Mouse (Mus musculus) embryo, embryonic 11 days (tissue): ENCODE results near the gene Leng8.
"Not testable (repeated sequence)": the region's sequence is repeated elsewhere in the genome, so short reads cannot be mapped to it uniquely, and the experiment has no call there.

Experiments
- DNase-seq: peaks from one replicate; pipeline ENCODE4 v3.0.0-alpha.2; 2015

The Leng8 gene

DNA sequence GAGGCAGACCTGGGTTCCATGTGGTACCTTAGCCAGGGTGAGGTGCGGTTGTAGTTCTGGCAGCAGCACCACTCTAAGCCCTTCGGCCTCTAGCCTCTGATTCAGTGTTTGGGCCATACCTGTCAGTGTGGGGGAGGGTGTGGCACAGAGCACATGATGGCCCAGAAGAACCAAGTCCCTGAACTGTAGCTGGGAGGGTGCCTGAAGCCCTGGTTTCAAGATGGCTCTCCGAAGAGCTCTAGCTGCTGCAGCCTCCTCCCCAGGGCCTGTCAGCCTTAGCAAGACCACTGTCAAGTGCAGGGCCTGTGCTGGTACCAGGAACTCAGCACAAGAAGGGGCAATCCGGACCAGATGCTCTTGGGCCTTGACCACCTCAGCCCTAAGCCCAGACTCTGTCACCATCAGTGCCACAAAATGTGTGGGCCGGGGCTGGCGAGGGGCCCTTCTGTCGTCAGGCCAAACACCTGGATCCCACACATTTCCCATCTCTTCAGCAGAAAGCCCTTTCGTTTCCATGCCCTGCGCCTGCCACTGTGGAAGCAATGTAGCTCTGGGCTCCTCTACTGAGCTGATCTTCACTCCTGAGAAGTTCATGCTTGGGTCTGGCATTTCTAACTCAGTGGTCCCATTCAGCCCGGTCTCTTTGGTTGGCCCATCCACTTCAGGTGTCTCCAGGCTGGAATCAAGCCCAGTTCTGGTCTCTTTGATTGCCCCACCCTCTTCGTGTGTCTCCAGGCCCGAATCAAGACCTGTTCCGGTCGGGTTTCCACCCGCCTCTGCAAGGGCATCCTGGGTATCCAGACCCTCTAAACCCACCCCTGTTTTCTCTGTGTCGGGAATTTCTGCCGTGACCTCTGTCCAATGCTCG is 11.7 kb downstream of the Leng8 start:
- DNase-seq = no peak

DNA sequence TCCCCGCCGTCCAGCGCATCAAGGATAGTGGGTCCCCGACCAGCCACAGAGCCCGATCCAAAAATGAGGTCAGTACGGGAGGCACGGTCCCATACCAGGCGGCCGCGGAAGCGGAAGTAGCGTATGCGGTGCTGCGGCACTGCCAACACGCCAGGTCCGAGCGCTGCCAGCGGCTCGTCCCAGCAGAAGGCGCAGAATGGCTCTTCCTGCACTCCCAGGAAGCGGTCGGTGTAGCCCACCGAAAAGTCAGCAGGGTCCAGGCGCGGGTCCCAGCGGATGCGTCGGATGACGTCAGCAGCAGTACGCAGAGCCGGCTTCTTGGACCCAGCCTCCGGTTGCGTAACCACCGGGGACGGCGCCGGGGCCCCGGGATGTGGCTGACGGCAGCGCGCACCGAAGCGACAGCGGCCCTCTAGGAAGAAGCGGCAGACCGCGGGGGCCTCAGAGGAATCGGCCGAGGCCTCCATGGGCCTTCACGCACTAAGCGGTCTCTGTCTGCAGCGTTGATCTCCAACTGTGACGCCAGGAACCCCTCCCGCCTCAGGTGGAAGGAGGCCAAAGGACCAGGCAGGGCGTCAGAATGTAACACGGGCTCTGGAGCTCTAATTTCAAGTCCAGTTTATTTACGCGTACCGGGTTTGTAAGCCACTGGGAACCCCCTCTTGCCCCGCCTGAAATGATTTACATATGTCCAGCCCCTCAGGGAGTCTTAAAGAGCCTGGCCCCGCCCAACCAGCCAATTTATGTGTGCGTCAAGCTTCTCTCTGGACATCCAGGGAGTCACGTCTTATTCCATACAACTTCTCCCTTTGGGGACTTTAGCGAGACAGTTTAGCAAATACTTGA is 12.6 kb downstream of the Leng8 start:
- DNase-seq = peak; percentile 85

DNA sequence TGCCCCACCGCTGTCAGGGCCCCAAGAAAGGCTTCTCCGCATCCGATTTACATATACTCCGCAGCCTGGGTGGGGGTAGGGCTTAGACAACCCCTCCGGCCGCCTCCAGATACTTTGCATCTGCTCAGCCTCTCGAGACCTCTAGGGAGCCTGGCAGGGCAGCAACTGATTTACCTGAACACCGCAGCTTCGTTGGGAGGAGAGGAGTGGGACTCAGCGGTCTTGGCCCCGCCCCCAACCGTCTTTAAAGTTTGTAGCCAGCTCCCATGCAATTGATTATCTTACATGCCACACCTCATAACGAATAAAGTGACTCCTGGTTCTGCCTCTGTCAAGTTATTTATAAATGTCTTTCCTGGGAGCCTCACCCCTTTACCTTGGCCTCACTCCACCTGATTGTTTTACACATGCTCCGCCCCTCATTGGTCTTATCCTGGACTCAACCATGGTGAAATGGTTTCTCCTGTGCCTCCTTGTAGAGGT is 13.3 kb downstream of the Leng8 start, which contains the start of gene Leng9:
Leng9 (minus strand) TSS at position 316 of the 483 bp plus-strand sequence.
- no peak for DNase-seq

DNA sequence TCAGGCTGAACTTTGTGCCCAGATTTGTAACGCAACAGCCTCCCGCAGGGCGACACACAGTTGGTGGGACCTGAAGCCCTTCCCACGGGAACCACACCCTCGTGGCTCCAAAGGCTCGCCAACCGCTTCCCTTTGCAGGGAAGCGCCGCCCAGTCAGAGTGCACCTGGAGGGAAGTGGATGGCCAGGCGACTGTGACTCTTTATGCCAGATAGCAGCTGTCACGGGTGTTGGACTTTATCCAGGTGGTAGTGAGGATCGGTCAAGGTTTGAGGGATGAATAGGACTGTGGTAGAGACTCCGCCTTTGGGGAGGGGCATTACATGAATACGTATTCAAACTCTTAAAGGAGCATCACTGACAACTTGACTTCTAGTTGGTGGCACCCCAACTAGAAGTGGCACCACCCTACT is 14.0 kb downstream of the Leng8 start:
- no peak for DNase-seq

DNA sequence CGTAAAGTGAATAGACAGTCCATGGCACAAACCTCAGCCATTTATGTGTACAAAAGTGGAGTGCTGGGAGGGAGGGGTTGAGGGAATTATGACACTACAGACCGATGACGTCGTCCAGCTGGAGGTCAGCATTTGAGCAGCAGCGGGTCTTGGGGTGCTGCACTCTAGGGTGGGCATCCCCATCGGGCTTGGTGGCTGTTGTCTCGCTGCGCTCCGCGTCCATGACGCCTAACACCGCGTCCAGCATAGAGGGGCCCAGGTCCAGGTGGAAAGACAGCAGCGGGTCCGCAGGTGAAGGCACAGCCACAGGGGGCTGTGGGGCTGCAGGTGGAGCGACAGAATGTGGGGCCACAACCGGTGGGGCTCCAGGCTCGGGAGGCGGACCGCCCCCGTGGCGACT is 14.4 kb downstream of the Leng8 start:
- no peak for DNase-seq

DNA sequence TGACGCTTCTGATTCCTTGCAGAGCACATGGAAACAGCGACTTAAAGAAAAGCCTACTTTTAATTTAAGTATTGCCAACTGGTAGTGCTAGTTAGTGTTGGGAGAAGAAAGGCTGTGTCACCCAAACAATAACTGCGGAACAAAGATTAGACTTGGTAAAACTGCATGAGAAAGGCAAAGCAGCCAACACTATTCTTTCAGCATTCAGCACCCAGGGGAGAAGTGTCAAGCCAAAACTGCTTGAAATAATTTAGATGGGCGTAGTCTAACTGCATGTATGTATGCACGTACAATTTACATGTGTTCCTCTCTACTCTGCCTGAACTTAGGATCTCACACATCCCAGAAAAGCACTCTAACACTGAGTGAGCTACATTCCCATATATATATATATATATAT is 17.5 kb downstream of the Leng8 start:
- no peak for DNase-seq

DNA sequence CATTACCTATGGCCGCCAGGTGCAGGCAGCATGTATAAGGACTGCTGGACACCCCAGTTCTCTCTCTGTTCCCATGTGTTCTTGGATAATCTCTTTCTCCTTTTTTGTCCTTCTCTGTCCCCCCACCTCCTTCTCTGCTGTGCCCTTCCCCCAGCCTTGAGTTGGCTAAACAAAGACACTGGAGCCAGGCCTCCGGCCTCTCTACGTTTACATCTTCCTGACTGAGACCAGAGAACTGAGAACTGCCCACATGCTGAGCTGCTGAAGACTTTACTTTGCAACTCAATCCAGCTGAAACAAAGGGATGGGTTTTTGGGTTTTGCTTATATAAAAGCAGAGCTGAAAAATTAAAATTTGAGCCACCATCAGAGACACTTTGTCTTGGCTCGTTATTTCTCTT is 18.1 kb downstream of the Leng8 start:
- DNase-seq = no peak

DNA sequence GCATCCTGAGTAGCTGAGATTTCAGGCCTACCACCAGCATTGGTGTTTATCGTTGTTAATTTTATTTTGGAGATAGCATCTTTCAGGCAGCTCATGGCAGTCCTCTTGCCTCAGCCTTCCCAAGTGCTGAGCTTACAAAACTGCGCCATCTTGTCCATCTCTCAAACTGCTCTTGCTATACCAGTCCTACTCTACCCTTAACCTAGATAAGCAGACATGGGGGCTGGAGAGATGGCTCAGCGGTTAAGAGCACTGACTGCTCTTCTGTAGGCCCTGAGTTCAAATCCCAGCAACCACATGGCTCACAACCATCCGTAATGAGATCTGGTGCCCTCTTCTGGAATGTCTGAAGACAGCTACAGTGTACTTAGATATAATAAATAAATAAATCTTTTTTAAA is 24.8 kb downstream of the Leng8 start:
- not testable (repeated sequence) for DNase-seq

DNA sequence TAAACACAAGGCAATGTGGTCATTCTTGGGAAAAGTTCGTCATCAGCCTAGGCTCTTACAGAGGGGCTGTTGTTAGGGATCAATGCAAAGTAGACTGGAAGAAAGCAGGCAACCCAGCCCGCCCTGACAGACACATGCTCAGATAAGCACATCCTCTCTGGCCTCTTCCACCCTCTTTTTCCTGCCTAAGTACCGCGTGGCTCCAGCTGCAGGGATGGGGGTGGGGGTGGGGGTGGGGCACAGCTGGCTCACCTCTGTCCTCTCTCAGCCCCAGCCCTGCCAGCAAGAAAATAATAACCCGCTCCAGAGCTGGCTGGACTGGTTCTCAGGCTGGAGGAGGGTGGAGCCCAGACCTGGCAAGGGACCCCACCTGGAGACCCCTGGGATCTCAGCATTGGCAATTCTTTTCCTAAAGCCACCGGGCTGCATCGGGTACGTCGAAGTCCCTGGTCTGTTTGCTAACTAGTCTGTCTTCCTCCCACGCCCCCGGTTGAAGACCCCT is 26.8 kb downstream of the Leng8 start:
- DNase-seq = peak; percentile 34

DNA sequence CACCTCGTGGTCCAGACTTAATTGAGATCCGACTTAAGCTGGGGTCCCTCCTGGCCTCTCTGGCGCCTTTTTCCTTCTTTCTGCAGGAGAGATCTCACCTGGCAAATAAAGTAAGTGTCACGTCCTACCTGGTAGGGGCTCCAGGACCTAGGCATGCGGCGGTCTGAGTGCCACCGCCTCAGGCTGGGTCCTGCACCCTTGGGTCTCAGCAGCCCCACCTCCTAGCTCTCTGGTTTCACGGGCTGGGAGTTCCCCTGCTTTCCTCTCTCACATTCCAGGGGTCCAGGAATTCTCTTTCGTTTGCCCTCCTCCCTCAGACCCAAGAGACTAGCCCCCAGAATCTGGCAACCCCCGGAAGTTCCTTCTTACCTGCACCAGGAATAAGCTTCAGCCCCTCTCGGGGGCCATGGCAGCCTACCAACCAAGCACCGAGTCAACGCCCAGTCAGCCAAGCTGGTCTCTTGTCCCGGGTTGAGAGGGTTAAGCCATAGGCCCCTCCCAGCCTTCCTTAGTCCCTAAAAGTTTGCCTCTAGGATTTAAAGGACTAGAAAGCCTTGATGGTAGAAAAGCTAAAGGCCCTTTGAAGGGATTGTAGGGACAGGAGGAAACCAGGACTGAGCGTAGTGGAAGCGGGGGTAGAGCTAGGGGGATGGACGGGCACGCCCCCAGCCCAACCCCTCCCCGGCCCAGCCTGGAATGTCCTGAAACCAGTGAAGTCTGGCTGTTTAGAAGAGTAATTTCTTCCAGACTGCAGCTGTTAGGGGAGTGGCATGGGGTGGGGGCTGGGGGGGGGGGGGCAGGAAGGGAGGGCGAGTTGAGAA is 27.5 kb downstream of the Leng8 start, which contains the start of gene Cdc42ep5:
Cdc42ep5 (minus strand) TSS at position 771 of the 821 bp plus-strand sequence.
- peak; percentile 83 for DNase-seq

DNA sequence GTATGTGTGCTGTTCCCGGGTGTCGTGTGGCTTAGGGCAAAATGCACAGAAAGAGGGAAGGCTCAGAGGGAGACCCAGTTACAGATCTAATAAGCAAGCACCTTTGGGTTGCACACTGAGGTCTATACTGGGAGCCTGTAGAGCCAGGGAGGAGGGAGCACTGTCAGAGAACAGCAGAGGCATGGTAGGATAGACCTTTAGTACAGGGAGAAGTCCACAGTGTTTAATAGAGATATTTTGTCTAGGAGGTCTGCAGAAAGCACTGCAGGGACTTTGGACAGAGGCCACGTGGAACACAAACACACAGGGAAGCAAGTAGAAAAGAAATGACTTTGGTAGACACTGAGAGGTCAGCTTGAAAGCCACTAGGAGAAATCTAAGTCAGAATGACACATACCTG is 28.4 kb downstream of the Leng8 start:
- DNase-seq = no peak

DNA sequence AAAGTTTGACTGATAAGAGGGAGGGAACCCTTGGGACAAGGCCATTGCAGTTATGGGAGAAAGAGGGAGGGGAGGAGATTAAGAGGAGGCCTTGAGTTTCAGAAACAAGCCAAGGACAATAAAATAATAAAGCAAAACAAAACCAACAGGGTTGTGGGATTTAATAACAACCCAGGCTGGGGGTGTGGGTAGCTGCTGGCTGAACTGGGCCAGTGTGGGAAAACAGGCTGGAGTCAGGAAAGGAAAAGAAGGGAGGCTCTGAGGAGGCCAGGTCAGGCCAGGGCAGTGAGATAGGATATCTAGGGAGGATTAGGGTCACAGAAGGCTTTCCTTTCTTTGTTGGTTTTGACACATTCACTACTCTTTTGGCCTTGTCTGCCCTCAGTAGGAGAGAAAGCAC is 30.3 kb downstream of the Leng8 start:
- no peak for DNase-seq

DNA sequence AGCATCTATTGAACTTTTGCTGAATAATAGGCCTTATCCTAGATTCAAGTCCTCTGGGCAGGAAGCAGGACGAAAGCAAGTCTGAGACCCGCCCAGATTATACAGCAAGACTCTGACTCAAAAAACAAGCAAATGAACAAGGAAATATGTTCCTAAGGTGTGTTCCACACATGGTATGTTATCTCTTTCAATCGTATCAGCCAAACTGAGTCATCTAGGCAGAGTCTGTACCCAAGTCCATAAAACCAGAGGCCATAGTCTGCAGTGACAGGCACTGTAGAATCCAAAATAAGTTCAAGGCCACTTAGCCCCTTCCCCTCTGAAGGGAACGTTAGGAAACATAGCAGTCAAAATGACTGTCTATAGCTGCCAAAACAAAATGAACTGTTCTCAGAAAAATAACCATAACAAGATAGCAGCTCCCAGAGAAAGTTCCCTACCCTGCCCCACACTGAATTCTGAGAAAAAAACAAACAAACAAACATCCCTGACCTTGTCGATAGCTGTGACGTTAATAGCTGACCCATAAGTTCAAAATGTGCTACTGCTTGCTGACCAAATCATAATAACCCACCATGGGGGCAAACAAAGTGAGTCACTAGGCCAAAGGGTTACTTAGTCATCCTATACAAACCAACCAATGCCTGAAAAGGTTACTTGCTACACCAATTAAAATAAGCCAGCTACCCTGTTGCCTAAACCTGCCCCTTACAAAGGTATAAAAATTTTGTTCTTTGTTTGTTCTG is 33.5 kb downstream of the Leng8 start:
- DNase-seq = no peak

DNA sequence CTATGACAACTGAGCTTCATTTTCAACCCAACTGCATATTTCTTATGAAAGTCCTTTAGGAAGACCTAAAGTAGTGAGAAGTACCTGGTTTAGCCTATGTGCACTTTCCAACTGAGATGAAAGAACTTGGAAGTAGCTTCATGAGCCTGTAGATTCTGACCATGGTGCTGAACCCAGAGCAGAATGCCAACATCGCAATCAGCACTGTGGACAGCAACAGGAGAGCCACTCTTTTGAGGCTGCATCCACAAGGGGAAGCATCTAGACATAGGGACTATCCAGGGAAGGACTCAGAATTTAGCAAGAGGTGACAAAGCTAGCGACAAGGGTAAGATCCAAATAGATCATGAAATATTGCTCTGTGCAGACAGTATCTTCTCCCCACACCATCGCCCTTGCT is 41.6 kb downstream of the Leng8 start:
- DNase-seq = peak; percentile 56
